23 mouse cellular contexts compared by ENCODE assay signal in the genomic region with DNA sequence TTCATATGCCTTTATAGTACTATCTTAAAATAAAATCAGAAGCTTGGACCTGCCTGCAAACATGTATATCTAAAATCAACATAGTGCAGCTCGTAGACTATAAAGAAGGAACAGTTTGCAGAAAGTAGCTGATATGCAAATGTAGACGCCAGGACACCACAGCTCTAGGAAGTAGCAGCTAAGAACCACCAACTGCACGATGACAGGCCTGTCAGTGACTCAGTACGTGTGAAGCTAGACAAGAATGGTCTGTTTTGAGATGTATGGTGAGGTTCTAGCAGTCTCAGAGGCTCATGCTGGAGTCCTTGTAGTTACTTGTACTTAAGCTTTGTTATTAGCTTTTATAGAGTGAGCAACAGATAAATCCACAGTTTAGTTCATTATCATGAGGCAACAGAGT. TPM values are rescaled to one million over a fixed set of nuclear protein-coding genes. Genes with fewer than 3 reads are reported as not detected.
DNase-seq lines count a peak whose midpoint lies in the region; ATAC-seq and TF ChIP-seq lines count a peak whose summit lies in the region.
"Had no signal": no experiment of that assay in that cellular context is flagged by ENCODE, and none has a peak within 500 bp of the region (broad histone marks: within the 10 kb centered on the region; RNA-seq: fewer than 3 reads in every experiment).

No protein-coding gene starts in this region.

- H3K9me3 ChIP-seq in forebrain, postnatal 0 days (ENCODE audit: low read length), result no peaks in the 10 kb centered on the region
- no peaks in the 10 kb centered on the region for H3K9me3 ChIP-seq in forebrain, embryonic 15.5 days
- H3K9me3 ChIP-seq in lung, embryonic 16.5 days (ENCODE audit: control insufficient read depth, low read length), result no peaks in the 10 kb centered on the region
- H3K9me3 ChIP-seq in stomach, postnatal 0 days (ENCODE audit: control insufficient read depth, low read length), result no peaks in the 10 kb centered on the region
- H3K9me3 ChIP-seq: embryonic facial prominence, embryonic 10.5 days; limb, embryonic 15.5 days; midbrain, embryonic 10.5 days had no signal

- no peak for TF ChIP-seq CTCF in forebrain, postnatal 0 days (IDR thresholded peaks at IDR 0.05; ENCODE audit: low read depth)
- no peak for TF ChIP-seq CTCF in stomach, postnatal 0 days (IDR thresholded peaks at IDR 0.05; ENCODE audit: low read depth)

- H3K36me3 ChIP-seq in forebrain, postnatal 0 days (ENCODE audit: insufficient read depth), result no peaks in the 10 kb centered on the region
- no peaks in the 10 kb centered on the region for H3K36me3 ChIP-seq in forebrain, embryonic 15.5 days
- H3K36me3 ChIP-seq in lung, embryonic 16.5 days (ENCODE audit: control insufficient read depth, insufficient read depth, low read length), result no peaks in the 10 kb centered on the region; the same call in 1 of the 2 replicates
- no peaks in the 10 kb centered on the region for H3K36me3 ChIP-seq in stomach, postnatal 0 days (ENCODE audit: control insufficient read depth, insufficient read depth, low read length)
- H3K36me3 ChIP-seq: midbrain, embryonic 10.5 days had no signal

- no peak overlapping the region for H3K9ac ChIP-seq in forebrain, postnatal 0 days
- no peak overlapping the region for H3K9ac ChIP-seq in forebrain, embryonic 15.5 days (replicated peaks)
- H3K9ac ChIP-seq in lung, embryonic 16.5 days (ENCODE audit: low read length), result no peak overlapping the region
- no peak overlapping the region for H3K9ac ChIP-seq in stomach, postnatal 0 days (ENCODE audit: low read length)
- H3K9ac ChIP-seq: limb, embryonic 15.5 days; liver, embryonic 14.5 days had no signal

- H3K4me1 ChIP-seq in forebrain, postnatal 0 days (ENCODE audit: insufficient read depth), result no peaks in the 10 kb centered on the region; the same call in 1 of the 2 replicates
- H3K4me1 ChIP-seq in forebrain, embryonic 15.5 days, result peaks cover 13% of the 10 kb centered on the region; the same call in 1 of the 2 replicates
- H3K4me1 ChIP-seq in lung, embryonic 16.5 days (replicated peaks; ENCODE audit: control insufficient read depth, insufficient read depth, low read length), result peaks cover 25% of the 10 kb centered on the region
- H3K4me1 ChIP-seq in stomach, postnatal 0 days (replicated peaks; ENCODE audit: control insufficient read depth, insufficient read depth), result no peaks in the 10 kb centered on the region
- H3K4me1 ChIP-seq: embryonic facial prominence, embryonic 10.5 days had no signal

- no peaks in the 10 kb centered on the region for H3K27me3 ChIP-seq in forebrain, postnatal 0 days (ENCODE audit: insufficient read depth, low read length)
- H3K27me3 ChIP-seq in forebrain, embryonic 15.5 days, result no peaks in the 10 kb centered on the region
- no peaks in the 10 kb centered on the region for H3K27me3 ChIP-seq in lung, embryonic 16.5 days (ENCODE audit: control insufficient read depth, insufficient read depth, low read depth, low read length)
- H3K27me3 ChIP-seq in stomach, postnatal 0 days (ENCODE audit: control insufficient read depth, insufficient read depth, low read length), result no peaks in the 10 kb centered on the region
- H3K27me3 ChIP-seq: limb, embryonic 15.5 days had no signal

- no peak for ATAC-seq in forebrain, postnatal 0 days
- no peak for ATAC-seq in forebrain, embryonic 15.5 days (replicated peaks)
- peak; percentile 76 for ATAC-seq in lung, embryonic 16.5 days (ENCODE audit: low read depth)
- peak; percentile 52 for ATAC-seq in stomach, postnatal 0 days (ENCODE audit: low FRiP score, low TSS enrichment)
- ATAC-seq: intestine, postnatal 0 days had no signal

- no peak overlapping the region for H3K4me3 ChIP-seq in forebrain, postnatal 0 days (ENCODE audit: low read depth, low read length)
- no peak overlapping the region for H3K4me3 ChIP-seq in forebrain, embryonic 15.5 days
- H3K4me3 ChIP-seq in lung, embryonic 16.5 days (ENCODE audit: low read length), result no peak overlapping the region
- H3K4me3 ChIP-seq in stomach, postnatal 0 days (ENCODE audit: low read depth, low read length), result no peak overlapping the region
- H3K4me3 ChIP-seq: embryonic facial prominence, embryonic 10.5 days; limb, embryonic 15.5 days; midbrain, embryonic 10.5 days had no signal

- H3K4me2 ChIP-seq in forebrain, postnatal 0 days (ENCODE audit: low read depth), result no peak overlapping the region
- H3K4me2 ChIP-seq in forebrain, embryonic 15.5 days (replicated peaks), result no peak overlapping the region
- no peak overlapping the region for H3K4me2 ChIP-seq in lung, embryonic 16.5 days (ENCODE audit: low read depth, low read length)
- H3K4me2 ChIP-seq in stomach, postnatal 0 days (replicated peaks; ENCODE audit: low read depth), result no peak overlapping the region
- H3K4me2 ChIP-seq: heart, embryonic 11.5 days; limb, embryonic 15.5 days had no signal

- H3K27ac ChIP-seq in forebrain, postnatal 0 days (ENCODE audit: low read depth, low read length), result no peak overlapping the region
- H3K27ac ChIP-seq in forebrain, embryonic 15.5 days (replicated peaks), result no peak overlapping the region
- H3K27ac ChIP-seq in lung, embryonic 16.5 days (ENCODE audit: low read length), result peak overlapping the region; percentile 21; the same call in 1 of the 2 replicates
- H3K27ac ChIP-seq in stomach, postnatal 0 days (replicated peaks), result no peak overlapping the region
- H3K27ac ChIP-seq: embryonic facial prominence, embryonic 10.5 days; limb, embryonic 15.5 days; liver, embryonic 14.5 days; midbrain, embryonic 10.5 days had no signal

- peak; percentile 33 for DNase-seq in forebrain, postnatal 0 days
- DNase-seq in lung, postnatal 14 days, result no peak
- peak; percentile 52 for DNase-seq in MEL-GATA-1-ER (ENCODE audit: extremely low read depth, low read depth)
- DNase-seq in stomach, postnatal 0 days (ENCODE audit: low spot score), result peak; percentile 45
- no peak for DNase-seq in layer of hippocampus, postnatal 25 days (ENCODE audit: extremely low spot score in 1 of 2, low spot score in 1 of 2)
- DNase-seq: cerebellum, adult 11-12 months; cerebellum, postnatal 10 days; gastrocnemius, postnatal 10 days; heart, postnatal 10 days; kidney, postnatal 25 days; lung, postnatal 36 days; right cerebral cortex, postnatal 14 days; spleen, adult 18-20 months; thymus, adult 18-20 months; thymus, postnatal 36 days had no signal

- WGBS in forebrain, postnatal 0 days, result 63% methylated on average over 4 of the region's 4 CpGs
- 72% methylated on average over 4 of the region's 4 CpGs for WGBS in forebrain, embryonic 15.5 days
- WGBS in lung, embryonic 16.5 days, result 26% methylated on average over 4 of the region's 4 CpGs
- WGBS in stomach, postnatal 0 days, result 48% methylated on average over 4 of the region's 4 CpGs

- no peak for TF ChIP-seq EP300 in stomach, postnatal 0 days (optimal IDR thresholded peaks at IDR 0.05)

RNA-seq across cellular contexts. Expression of gene Trub1, which starts 22.6 kb away (rescaled TPM):
- 26.1 and 27.7 TPM in 2 replicates for total RNA-seq in forebrain, postnatal 0 days (2014; rRNA removed)
- 17.2 and 21.5 TPM in 2 replicates for polyA plus RNA-seq in forebrain, postnatal 0 days (2015; fragmentation: Nextera tagmentation; extraction: Ambion mirVana)
- polyA plus RNA-seq in forebrain, embryonic 15.5 days (2015; fragmentation: Nextera tagmentation; extraction: Ambion mirVana), result 16.3 and 17.5 TPM in 2 replicates
- 21.4 and 24.2 TPM in 2 replicates for polyA plus RNA-seq in lung, embryonic 16.5 days (2015; fragmentation: Nextera tagmentation; extraction: Ambion mirVana)
- 12.1 and 15.1 TPM in 2 replicates for polyA plus RNA-seq in stomach, postnatal 0 days (2015; fragmentation: Nextera tagmentation; extraction: Ambion mirVana)
- total RNA-seq in layer of hippocampus, postnatal 25 days (2021), result 10 to 100 TPM; 20.9 to 21.3 TPM

Comparison
In these comparisons a context has a peak if more than half of its experiments do, and no peak if none do; other contexts are left out.
1. ATAC-seq: peak in lung, embryonic 16.5 days (single experiment) and stomach, postnatal 0 days (single experiment); none in forebrain, postnatal 0 days (single experiment) and forebrain, embryonic 15.5 days (single experiment).
2. DNase-seq: peak in forebrain, postnatal 0 days (single experiment), MEL-GATA-1-ER (single experiment) and stomach, postnatal 0 days (single experiment); none in lung, postnatal 14 days (single experiment) and layer of hippocampus, postnatal 25 days (0 of 2).